Mouse (Mus musculus) forebrain, embryonic 12.5 days (tissue): ENCODE data around the gene Prkag2. TPM values are rescaled to one million over a fixed set of nuclear protein-coding genes. Genes with fewer than 3 reads are reported as not detected.

Source experiments
- ATAC-seq: fragments of 200-750 bp; cut with Nextera tagmentation; 2 replicates; pipeline ENCODE4 v1.8.0; 2017; ENCODE audit warnings: moderate TSS enrichment; ENCODE audit not compliant: low FRiP score
- H3K27ac ChIP-seq: fragments of 300-500 bp; sonication (generic); 2 replicates; pipeline ENCODE4 v1.5.1; 2016; ENCODE audit warnings: mild to moderate bottlenecking
- H3K27me3 ChIP-seq: fragments of 300-500 bp; sonication (generic); 2 replicates; pipeline ENCODE4 v1.6.1; 2016; ENCODE audit warnings: mild to moderate bottlenecking
- H3K36me3 ChIP-seq: fragments of 300-500 bp; sonication (generic); replicated peaks from 2 replicates; pipeline ENCODE4 v1.6.1; 2016; ENCODE audit warnings: mild to moderate bottlenecking
- H3K4me1 ChIP-seq: fragments of 300-500 bp; sonication (generic); 2 replicates; pipeline ENCODE4 v1.6.1; 2016
- H3K4me2 ChIP-seq: fragments of 300-500 bp; sonication (generic); 2 replicates; pipeline ENCODE4 v1.6.1; 2016; ENCODE audit warnings: mild to moderate bottlenecking, moderate library complexity
- H3K4me3 ChIP-seq: fragments of 300-500 bp; sonication (generic); replicated peaks from 2 replicates; pipeline ENCODE4 v1.5.1; 2016; ENCODE audit warnings: mild to moderate bottlenecking
- H3K9ac ChIP-seq: fragments of 300-500 bp; sonication (generic); 2 replicates; pipeline ENCODE4 v1.6.1; 2016; ENCODE audit warnings: mild to moderate bottlenecking
- H3K9me3 ChIP-seq: fragments of 300-500 bp; sonication (generic); 2 replicates; pipeline ENCODE4 v1.6.1; 2016
- WGBS: fragments of 180-500 bp; shearing (Covaris S2); methylation state at CpG from one replicate; pipeline ENCODE4 v1.1.7; 2016; 5-methylcytosine and 5-hydroxymethylcytosine counted together
- polyA plus RNA-seq: library from polyadenylated mRNA; unstranded; fragments of >200 nt; fragmentation: Nextera tagmentation; extraction: Ambion mirVana; gene quantifications from 2 replicates; pipeline ENCODE4 v1.2.1, GENCODE M21; 2016

Prkag2 gene
- polyA plus RNA-seq, 1 experiment from 2014 or later, result 55.0 TPM

GRCm38 (mm10) chr5:24969241-24969880 lies 131.1 kb downstream of the Prkag2 start:
- no peak overlapping the region for H3K4me2 ChIP-seq
- H3K9me3 ChIP-seq, result no peaks in the 10 kb centered on the region
- no peak overlapping the region for H3K27ac ChIP-seq
- 74% methylated on average over 11 of the region's 11 CpGs for WGBS
- no peaks in the 10 kb centered on the region for H3K27me3 ChIP-seq
- peaks cover 11% of the 10 kb centered on the region for H3K4me1 ChIP-seq
- H3K9ac ChIP-seq, result no peak overlapping the region
- no peak for ATAC-seq
- H3K4me3 ChIP-seq, result no peak overlapping the region
- no peaks in the 10 kb centered on the region for H3K36me3 ChIP-seq

- H3K27ac ChIP-seq, result no peak overlapping the region
- H3K36me3 ChIP-seq, result no peaks in the 10 kb centered on the region
- no peak overlapping the region for H3K4me3 ChIP-seq
- WGBS, result 36% methylated on average over 8 of the region's 8 CpGs
- peaks cover 11% of the 10 kb centered on the region for H3K4me1 ChIP-seq
- no peak for ATAC-seq
- no peak overlapping the region for H3K4me2 ChIP-seq
- no peak overlapping the region for H3K9ac ChIP-seq
- H3K9me3 ChIP-seq, result no peaks in the 10 kb centered on the region
- no peaks in the 10 kb centered on the region for H3K27me3 ChIP-seq
These were observed 131.7 kb downstream of the Prkag2 start for GRCm38 (mm10) chr5:24968792-24969191.

- WGBS, result 73% methylated on average over 7 of the region's 7 CpGs
- H3K4me3 ChIP-seq, result no peak overlapping the region
- H3K4me2 ChIP-seq, result no peak overlapping the region
- no peak overlapping the region for H3K9ac ChIP-seq
- no peaks in the 10 kb centered on the region for H3K36me3 ChIP-seq
- ATAC-seq, result no peak
- peaks cover 11% of the 10 kb centered on the region for H3K4me1 ChIP-seq
- H3K27ac ChIP-seq, result no peak overlapping the region
- no peaks in the 10 kb centered on the region for H3K9me3 ChIP-seq
- no peaks in the 10 kb centered on the region for H3K27me3 ChIP-seq
These were observed 132.4 kb downstream of the Prkag2 start for GRCm38 (mm10) chr5:24967898-24968535.

- no peak overlapping the region for H3K4me3 ChIP-seq
- no peaks in the 10 kb centered on the region for H3K27me3 ChIP-seq
- no peak for ATAC-seq
- no peaks in the 10 kb centered on the region for H3K9me3 ChIP-seq
- H3K4me2 ChIP-seq, result no peak overlapping the region
- whole genome bisulfite sequencing, result 79% methylated on average over 4 of the region's 4 CpGs
- H3K36me3 ChIP-seq, result no peaks in the 10 kb centered on the region
- H3K27ac ChIP-seq, result no peak overlapping the region
- H3K4me1 ChIP-seq, result peaks cover 3% of the 10 kb centered on the region
- H3K9ac ChIP-seq, result no peak overlapping the region
These were observed 136.7 kb downstream of the Prkag2 start for GRCm38 (mm10) chr5:24963776-24964175.

- H3K9ac ChIP-seq, result no peak overlapping the region
- 93% methylated on average over 5 of the region's 5 CpGs for WGBS
- H3K9me3 ChIP-seq, result no peaks in the 10 kb centered on the region
- no peaks in the 10 kb centered on the region for H3K4me1 ChIP-seq
- H3K4me3 ChIP-seq, result no peak overlapping the region
- H3K27ac ChIP-seq, result no peak overlapping the region
- ATAC-seq, result no peak
- H3K27me3 ChIP-seq, result no peaks in the 10 kb centered on the region
- no peaks in the 10 kb centered on the region for H3K36me3 ChIP-seq
- H3K4me2 ChIP-seq, result no peak overlapping the region
These were observed 139.7 kb downstream of the Prkag2 start for GRCm38 (mm10) chr5:24960791-24961190.

GRCm38 (mm10) chr5:24959758-24960157 lies 140.7 kb downstream of the Prkag2 start:
- no peaks in the 10 kb centered on the region for H3K9me3 ChIP-seq
- no peak overlapping the region for H3K4me2 ChIP-seq
- H3K27ac ChIP-seq, result no peak overlapping the region
- no peaks in the 10 kb centered on the region for H3K36me3 ChIP-seq
- H3K9ac ChIP-seq, result no peak overlapping the region
- H3K4me3 ChIP-seq, result no peak overlapping the region
- H3K27me3 ChIP-seq, result no peaks in the 10 kb centered on the region
- WGBS, result 87% methylated on average over 3 of the region's 3 CpGs
- ATAC-seq, result no peak
- no peaks in the 10 kb centered on the region for H3K4me1 ChIP-seq

GRCm38 (mm10) chr5:24958596-24958995 lies 141.8 kb downstream of the Prkag2 start:
- no peak overlapping the region for H3K27ac ChIP-seq
- ATAC-seq, result no peak
- no peaks in the 10 kb centered on the region for H3K4me1 ChIP-seq
- H3K4me2 ChIP-seq, result no peak overlapping the region
- H3K4me3 ChIP-seq, result no peak overlapping the region
- 89% methylated on average over 5 of the region's 5 CpGs for WGBS
- H3K9ac ChIP-seq, result no peak overlapping the region
- H3K36me3 ChIP-seq, result no peaks in the 10 kb centered on the region
- no peaks in the 10 kb centered on the region for H3K9me3 ChIP-seq
- no peaks in the 10 kb centered on the region for H3K27me3 ChIP-seq

- H3K27me3 ChIP-seq, result no peaks in the 10 kb centered on the region
- no peak overlapping the region for H3K4me3 ChIP-seq
- H3K4me2 ChIP-seq, result no peak overlapping the region
- H3K27ac ChIP-seq, result no peak overlapping the region
- ATAC-seq, result no peak
- H3K9ac ChIP-seq, result no peak overlapping the region
- no peaks in the 10 kb centered on the region for H3K36me3 ChIP-seq
- H3K4me1 ChIP-seq, result peaks cover 7% of the 10 kb centered on the region; the same call in 1 of the 2 replicates
- 93% methylated on average over 7 of the region's 7 CpGs for WGBS
- no peaks in the 10 kb centered on the region for H3K9me3 ChIP-seq
These were observed 143.6 kb downstream of the Prkag2 start for GRCm38 (mm10) chr5:24956891-24957290.

GRCm38 (mm10) chr5:24952842-24953741 lies 147.3 kb downstream of the Prkag2 start:
- no peak for ATAC-seq
- H3K27ac ChIP-seq, result no peak overlapping the region

GRCm38 (mm10) chr5:24952212-24952611 lies 148.2 kb downstream of the Prkag2 start:
- no peak overlapping the region for H3K4me3 ChIP-seq
- no peak overlapping the region for H3K4me2 ChIP-seq
- no peak overlapping the region for H3K27ac ChIP-seq
- H3K36me3 ChIP-seq, result no peaks in the 10 kb centered on the region
- H3K27me3 ChIP-seq, result no peaks in the 10 kb centered on the region
- 81% methylated on average over 6 of the region's 6 CpGs for WGBS
- peaks cover 7% of the 10 kb centered on the region; the same call in 1 of the 2 replicates for H3K4me1 ChIP-seq
- H3K9me3 ChIP-seq, result no peaks in the 10 kb centered on the region
- no peak overlapping the region for H3K9ac ChIP-seq
- ATAC-seq, result no peak

More at GRCm38 (mm10) chr5:24952842-24953741, 147.3 kb downstream of the Prkag2 start:
- H3K4me3 ChIP-seq, result no peak overlapping the region
- H3K4me1 ChIP-seq, result peaks cover 7% of the 10 kb centered on the region; the same call in 1 of the 2 replicates
- no peak overlapping the region; the same call in 1 of the 2 replicates for H3K4me2 ChIP-seq
- WGBS, result 71% methylated on average over 16 of the region's 16 CpGs
- H3K27me3 ChIP-seq, result no peaks in the 10 kb centered on the region
- H3K9me3 ChIP-seq, result no peaks in the 10 kb centered on the region
- H3K36me3 ChIP-seq, result no peaks in the 10 kb centered on the region
- H3K9ac ChIP-seq, result no peak overlapping the region

GRCm38 (mm10) chr5:24950891-24951574 lies 149.4 kb downstream of the Prkag2 start:
- no peaks in the 10 kb centered on the region for H3K36me3 ChIP-seq
- H3K27ac ChIP-seq, result no peak overlapping the region
- 79% methylated on average over 7 of the region's 7 CpGs for WGBS
- peaks cover 7% of the 10 kb centered on the region; the same call in 1 of the 2 replicates for H3K4me1 ChIP-seq
- no peaks in the 10 kb centered on the region for H3K27me3 ChIP-seq
- H3K9ac ChIP-seq, result no peak overlapping the region
- H3K4me2 ChIP-seq, result no peak overlapping the region
- H3K4me3 ChIP-seq, result no peak overlapping the region
- no peak for ATAC-seq
- H3K9me3 ChIP-seq, result no peaks in the 10 kb centered on the region

GRCm38 (mm10) chr5:24950039-24950438 lies 150.4 kb downstream of the Prkag2 start:
- WGBS, result 79% methylated on average over 6 of the region's 6 CpGs
- no peaks in the 10 kb centered on the region for H3K27me3 ChIP-seq

More at GRCm38 (mm10) chr5:24950039-24950438, 150.4 kb downstream of the Prkag2 start:
- H3K9ac ChIP-seq, result no peak overlapping the region
- H3K4me1 ChIP-seq, result peaks cover 7% of the 10 kb centered on the region; the same call in 1 of the 2 replicates
- no peaks in the 10 kb centered on the region for H3K36me3 ChIP-seq
- H3K9me3 ChIP-seq, result no peaks in the 10 kb centered on the region
- H3K27ac ChIP-seq, result no peak overlapping the region
- ATAC-seq, result no peak
- no peak overlapping the region for H3K4me3 ChIP-seq
- no peak overlapping the region for H3K4me2 ChIP-seq
